Mouse (Mus musculus): ENCODE data around the gene Rara. TPM values are rescaled to one million over a fixed set of nuclear protein-coding genes. Genes with fewer than 3 reads are reported as not detected.

Gene Rara
- total RNA-seq, 2 experiments from 2014 or later: 8.7 to 13.2 TPM

DNA sequence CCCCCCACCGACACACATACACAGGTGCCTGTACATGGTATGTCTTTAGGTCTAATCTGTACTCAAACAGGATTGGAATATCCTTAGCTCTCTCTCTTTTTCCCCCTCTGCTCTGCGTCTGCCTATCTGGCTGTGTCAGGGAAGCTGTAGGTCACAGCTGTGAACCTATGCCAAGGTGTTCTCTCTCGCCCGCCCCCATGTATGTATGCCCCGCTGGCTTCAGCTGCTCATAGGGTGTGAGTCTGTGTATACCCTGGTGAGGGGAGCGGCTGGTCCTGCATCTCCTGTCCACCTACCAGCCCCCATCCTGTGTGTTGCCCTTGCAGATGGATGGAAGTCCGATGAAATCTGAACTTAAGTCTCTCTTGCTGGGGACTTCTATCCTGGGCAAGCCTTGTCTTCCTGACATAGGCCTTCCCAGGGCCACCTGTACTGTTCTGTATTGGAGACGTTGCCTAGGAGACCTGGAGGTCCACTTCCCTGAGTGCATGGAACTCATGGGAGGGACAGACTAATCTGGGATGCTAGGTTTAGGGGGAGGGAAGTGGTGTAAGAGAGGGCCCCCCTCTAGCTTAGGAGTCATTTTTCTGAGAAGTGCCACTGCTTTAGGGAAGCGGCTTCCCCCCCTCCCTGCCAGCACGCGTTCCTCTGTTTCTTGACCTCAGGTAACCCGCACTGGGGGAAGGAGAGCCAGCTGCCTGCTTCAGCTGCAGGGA lies 21.8 kb downstream of the Rara start:
- DNase-seq: no peak
- intact Hi-C loops (cut with DNase I): no loop called here

GRCm38 (mm10) chr11:98949958-98950460 lies 22.4 kb downstream of the Rara start:
- DNase-seq: peak in 1 of 2 experiments; percentile 58
- intact Hi-C loops (cut with DNase I): no loop called here

- no peak for DNase-seq
- intact Hi-C loops (cut with DNase I): no loop called here
Measured at GRCm38 (mm10) chr11:98950484-98950883, 22.9 kb downstream of the Rara start.

GRCm38 (mm10) chr11:98951026-98951906 lies 23.6 kb downstream of the Rara start:
- DNase-seq: peak; percentile 93 to 95
- intact Hi-C loops (cut with DNase I): no loop called here

DNA sequence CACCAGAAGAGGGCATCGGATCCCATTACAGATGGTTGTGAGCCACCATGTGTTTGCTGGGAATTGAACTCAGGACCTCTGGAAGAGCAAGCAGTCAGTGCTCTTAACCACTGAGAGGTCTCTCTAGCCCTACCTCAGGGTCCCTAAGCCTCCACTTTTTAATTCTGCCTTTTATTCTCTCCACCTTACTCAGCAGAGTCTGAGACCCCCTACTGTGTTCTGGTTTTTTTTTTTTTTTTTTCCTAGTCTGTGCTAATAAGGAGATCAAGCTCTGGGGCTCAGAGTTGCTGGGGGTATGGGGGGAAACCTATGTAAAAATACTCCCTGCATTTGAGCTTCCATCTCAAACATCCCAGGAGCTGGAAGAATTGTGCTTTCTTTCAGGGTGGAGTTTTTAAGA lies 24.5 kb downstream of the Rara start:
- intact Hi-C loops (cut with DNase I): no loop called here
- DNase-seq: no peak

DNA sequence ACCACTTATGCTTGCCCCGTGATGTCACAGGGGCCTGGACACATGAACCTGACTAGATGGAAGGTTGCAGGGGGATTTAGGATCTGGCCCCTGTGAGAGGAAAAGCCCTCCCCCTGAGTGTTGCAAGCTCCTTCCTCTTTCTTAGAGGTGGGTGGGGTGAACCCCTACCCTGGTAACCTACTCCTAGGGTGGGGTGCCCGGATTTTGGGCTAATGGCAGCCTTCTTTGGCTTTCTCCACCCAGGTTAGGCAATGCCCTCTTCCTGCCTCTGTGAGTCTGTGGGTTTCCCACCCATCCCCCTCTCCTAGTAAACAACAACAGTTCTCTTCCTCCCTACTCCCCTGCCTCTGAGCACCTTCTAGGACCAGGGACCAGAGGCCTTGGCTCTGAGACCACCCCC lies 25.1 kb downstream of the Rara start:
- intact Hi-C loops (cut with DNase I): no loop called here
- no peak for DNase-seq

GRCm38 (mm10) chr11:98953361-98953760 lies 25.7 kb downstream of the Rara start:
- no peak for DNase-seq
- intact Hi-C loops (cut with DNase I): no loop called here

DNA sequence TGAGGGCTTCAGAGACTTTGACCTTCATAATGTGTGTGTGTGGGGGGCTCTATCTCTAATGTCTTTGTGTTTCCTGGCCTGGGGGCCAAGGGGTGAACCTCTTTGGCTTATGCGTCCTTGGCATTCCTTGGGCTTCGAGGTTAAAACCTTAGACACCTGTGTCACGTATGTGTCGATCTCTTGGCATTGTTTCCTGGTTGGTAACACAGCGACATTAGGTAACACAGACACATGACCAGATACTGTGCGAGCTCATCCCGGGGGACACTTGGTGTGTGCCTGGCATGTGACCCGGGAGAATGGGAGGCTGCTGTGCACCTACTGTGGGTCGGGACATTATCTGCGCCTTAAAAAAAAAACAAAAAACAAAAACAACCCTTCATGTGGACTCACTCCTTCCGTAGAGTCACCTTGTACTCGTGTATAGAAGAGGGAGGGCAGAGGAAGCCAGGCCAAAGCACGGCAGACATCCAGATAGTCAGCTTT lies 26.3 kb downstream of the Rara start:
- DNase-seq: no peak
- intact Hi-C loops (cut with DNase I): no loop called here

DNA sequence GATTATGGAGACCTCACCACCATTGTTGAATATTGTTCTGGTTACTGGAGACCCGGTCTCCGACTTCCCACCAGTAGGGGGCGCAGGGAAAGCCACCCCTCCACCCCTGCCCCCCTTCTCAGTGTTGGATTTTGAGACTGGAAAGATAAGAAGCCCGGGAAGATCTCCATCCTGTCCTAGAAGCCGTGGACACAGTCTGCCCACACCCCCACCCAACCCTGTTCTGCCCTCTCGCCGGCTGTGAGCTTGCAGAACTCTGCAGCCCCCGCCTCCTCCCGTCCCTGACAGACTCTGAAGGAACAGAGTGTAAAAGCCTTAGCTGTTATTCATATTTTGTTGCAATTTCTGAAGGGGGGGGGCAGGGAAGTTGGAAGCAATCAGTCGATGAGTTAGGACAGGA lies 26.8 kb downstream of the Rara start:
- intact Hi-C loops (cut with DNase I): no loop called here
- DNase-seq: no peak

GRCm38 (mm10) chr11:98954801-98955706 lies 27.4 kb downstream of the Rara start:
- intact Hi-C loops (cut with DNase I): no loop called here
- no peak for DNase-seq

GRCm38 (mm10) chr11:98955707-98956235 lies 28.2 kb downstream of the Rara start:
- no peak for DNase-seq
- intact Hi-C loops (cut with DNase I): no loop called here

DNA sequence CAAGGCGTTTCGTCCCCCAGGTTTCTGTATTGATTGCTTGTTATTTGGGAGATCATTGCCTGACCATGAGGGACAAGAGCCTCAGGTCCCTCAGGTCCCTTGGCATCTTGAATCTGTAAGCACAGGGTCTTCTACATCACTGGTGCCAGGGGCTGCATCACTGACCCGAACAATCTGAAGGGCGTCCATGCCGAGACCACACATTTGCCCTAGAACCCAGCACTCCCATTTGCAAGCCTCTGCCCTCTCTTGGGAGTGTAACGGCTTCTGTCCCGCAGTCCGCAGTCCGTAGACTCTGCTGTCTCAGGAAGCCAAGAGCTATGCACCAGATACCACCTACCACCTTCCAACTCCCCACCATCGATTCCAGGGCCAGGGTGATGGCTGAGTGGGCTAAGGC lies 28.7 kb downstream of the Rara start:
- DNase-seq: no peak
- intact Hi-C loops (cut with DNase I): no loop called here

GRCm38 (mm10) chr11:98959437-98960312 lies 32.1 kb downstream of the Rara start:
- intact Hi-C loops (cut with DNase I): no loop called here

DNA sequence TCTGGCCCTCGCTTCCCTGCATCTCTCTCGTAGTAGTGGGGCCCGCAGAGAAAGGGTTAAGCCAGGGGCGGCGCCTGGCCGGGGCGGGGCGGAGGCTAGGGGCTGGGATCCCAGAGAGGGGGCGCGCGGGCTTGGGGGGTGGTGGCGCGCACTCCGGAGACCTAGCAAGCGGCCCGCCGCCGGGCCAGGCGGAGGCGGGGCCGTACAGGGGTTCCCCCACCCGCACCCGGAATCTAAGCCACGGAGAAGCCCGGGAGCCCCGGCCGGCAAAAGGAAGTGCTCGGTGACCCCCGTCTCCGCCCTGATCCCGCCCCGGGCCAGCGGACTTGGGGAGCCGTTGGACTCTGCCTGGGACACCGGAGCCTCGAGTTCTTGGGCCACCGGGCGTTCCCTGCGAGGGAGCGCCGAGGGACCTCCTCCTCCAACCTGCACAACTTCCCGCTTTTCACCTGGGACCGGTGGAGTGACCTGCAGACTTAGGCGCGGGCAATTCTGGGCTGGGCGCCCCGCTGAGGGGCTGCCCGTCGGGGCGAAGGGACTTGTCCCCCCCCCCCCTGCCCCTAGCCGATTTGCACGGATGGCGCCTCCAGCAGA lies 32.8 kb downstream of the Rara start:
- intact Hi-C loops (cut with DNase I): no loop called here
- DNase-seq: peak in 1 of 2 experiments; percentile 75

More at GRCm38 (mm10) chr11:98959437-98960312, 32.1 kb downstream of the Rara start:
- peak in 1 of 2 experiments; percentile 75 for DNase-seq

DNA sequence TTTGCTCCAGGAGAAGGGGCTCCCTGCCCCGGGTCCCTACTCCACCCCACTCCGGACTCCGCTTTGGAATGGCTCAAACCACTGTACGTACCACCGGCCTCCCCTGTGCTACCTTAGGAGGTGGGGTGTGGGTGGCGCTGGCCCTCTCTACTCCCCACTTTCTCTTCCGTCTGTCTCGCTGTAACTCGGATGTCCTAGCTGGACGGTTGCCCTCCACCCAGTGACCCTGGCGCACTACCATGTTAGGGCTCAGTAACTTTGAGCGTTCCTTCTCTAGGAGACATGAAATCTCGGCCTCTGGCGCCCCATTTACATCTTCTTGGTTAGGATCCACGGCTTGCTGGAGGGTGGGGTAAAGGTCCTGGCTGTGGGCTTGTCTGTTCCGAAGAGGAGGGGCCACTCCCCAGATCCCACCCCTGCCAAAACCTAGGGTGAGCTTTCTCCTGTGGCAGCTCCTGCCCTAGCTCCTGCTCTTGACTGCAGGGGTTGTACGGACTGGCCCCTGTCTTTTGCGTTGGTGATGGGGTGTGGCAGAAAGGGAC lies 33.5 kb downstream of the Rara start:
- peak in 1 of 2 experiments; percentile 54 for DNase-seq
- intact Hi-C loops (cut with DNase I): no loop called here

DNA sequence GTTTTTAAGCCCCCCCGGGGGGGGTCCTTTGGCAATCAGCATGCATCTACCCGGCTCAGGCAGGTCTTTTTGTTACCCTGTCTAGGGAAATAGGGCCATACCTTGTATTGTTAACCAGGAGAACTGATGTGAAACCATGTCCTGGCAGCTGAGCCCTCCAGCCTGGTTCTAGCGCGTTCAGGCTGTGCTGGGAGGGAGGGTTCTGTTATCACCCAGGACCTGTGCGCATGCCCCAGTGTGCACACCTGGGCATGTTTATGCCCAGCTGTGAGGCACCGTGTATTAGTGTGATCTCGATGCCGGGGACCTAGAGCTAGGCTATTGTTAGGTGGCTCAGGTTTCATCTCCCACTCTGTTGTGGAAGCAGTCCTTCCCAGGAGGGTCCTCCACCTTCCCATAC lies 34.1 kb downstream of the Rara start:
- no peak for DNase-seq
- intact Hi-C loops (cut with DNase I): no loop called here

DNA sequence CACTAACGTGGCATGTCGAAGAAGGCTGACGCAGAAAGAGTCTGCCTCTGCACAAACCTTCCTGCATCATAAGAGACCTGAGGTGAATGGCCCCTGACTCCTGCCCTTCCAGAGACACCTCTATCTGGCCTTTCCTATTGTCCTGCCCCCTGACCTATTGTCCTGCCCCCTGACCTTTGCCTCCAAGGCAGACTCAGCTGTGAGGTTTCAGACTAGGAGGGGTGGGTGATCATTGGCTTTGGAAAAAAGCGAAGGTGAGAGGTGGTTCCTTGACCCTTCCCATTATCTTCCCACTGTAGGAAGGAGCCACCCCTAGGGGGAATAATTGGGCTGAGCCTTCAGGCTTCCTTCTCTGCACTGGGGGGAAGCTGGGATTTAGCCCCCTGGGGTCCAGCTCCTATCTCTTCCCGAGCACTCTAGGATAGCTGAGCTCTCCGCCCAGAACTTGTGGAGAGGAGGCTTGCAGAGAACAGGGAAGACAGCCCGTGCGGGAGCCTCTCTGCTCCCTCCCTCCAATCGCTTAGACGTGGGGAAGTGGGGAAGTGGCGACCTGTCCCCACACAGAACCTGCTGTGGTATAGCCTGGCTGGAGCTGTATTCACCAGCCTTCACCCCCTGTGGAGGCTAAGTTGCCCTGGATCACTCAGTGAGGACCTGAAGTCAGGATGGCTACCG lies 34.9 kb downstream of the Rara start:
- DNase-seq: no peak
- intact Hi-C loops (cut with DNase I): no loop called here

Measured in gastrocnemius, postnatal 36 days (tissue).